Mouse (Mus musculus) forebrain, postnatal 0 days (tissue): ENCODE results near the gene Nox4. TPM values are rescaled to one million over a fixed set of nuclear protein-coding genes. Genes with fewer than 3 reads are reported as not detected.

Experiments used
- ATAC-seq: fragments of 200-750 bp; cut with Nextera tagmentation; 2 replicates; pipeline ENCODE4 v1.8.0; 2017; ENCODE audit warnings: mild to moderate bottlenecking, moderate library complexity
- DNase-seq: peaks from one replicate; pipeline ENCODE4 v3.0.0-alpha.2; 2015
- H3K27ac ChIP-seq: fragments of 300-500 bp; sonication (generic); 2 replicates; pipeline ENCODE4 v1.5.1; 2014; ENCODE audit warnings: low read depth, mild to moderate bottlenecking, antibody characterized with exemption, low read length, moderate library complexity, mixed read lengths
- H3K27me3 ChIP-seq: fragments of 300-500 bp; sonication (generic); 2 replicates; pipeline ENCODE4 v1.6.1; 2014; ENCODE audit warnings: mild to moderate bottlenecking, low read length, mixed read lengths; ENCODE audit not compliant: insufficient read depth
- H3K36me3 ChIP-seq: fragments of 300-500 bp; sonication (generic); 2 replicates; pipeline ENCODE4 v1.6.1; 2014; ENCODE audit warnings: mild to moderate bottlenecking, moderate library complexity; ENCODE audit not compliant: insufficient read depth
- H3K4me1 ChIP-seq: fragments of 300-500 bp; sonication (generic); 2 replicates; pipeline ENCODE4 v1.6.1; 2014; ENCODE audit warnings: antibody characterized with exemption; ENCODE audit not compliant: insufficient read depth
- H3K4me2 ChIP-seq: fragments of 300-500 bp; sonication (generic); 2 replicates; pipeline ENCODE4 v1.6.1; 2014; ENCODE audit warnings: low read depth, mild to moderate bottlenecking, moderate library complexity
- H3K4me3 ChIP-seq: fragments of 300-500 bp; sonication (generic); 2 replicates; pipeline ENCODE4 v1.5.1; 2014; ENCODE audit warnings: low read depth, low read length, mixed read lengths
- H3K9ac ChIP-seq: fragments of 300-500 bp; sonication (generic); 2 replicates; pipeline ENCODE4 v1.6.1; 2014; ENCODE audit warnings: mild to moderate bottlenecking
- H3K9me3 ChIP-seq: fragments of 300-500 bp; sonication (generic); 2 replicates; pipeline ENCODE4 v1.6.1; 2016; ENCODE audit warnings: low read length
- CTCF ChIP-seq: sonication (generic); IDR thresholded peaks from 2 replicates; pipeline ENCODE4 v1.5.1; 2016; ENCODE audit warnings: antibody characterized with exemption, control low read depth, low read depth
- WGBS: fragments of 180-500 bp; shearing (Covaris S2); extraction: QIAGEN DNeasy Blood & Tissue Kit; methylation state at CpG from one replicate; pipeline ENCODE4 v1.1.7; 2014; 5-methylcytosine and 5-hydroxymethylcytosine counted together
- polyA plus RNA-seq: library from polyadenylated mRNA; unstranded; fragments of >200 nt; fragmentation: Nextera tagmentation; extraction: Ambion mirVana; gene quantifications from 2 replicates; pipeline ENCODE4 v1.2.1, GENCODE M21; 2015
- total RNA-seq: library from RNA; depleted of rRNA; stranded (reverse); fragments of >200 nt; gene quantifications from 2 replicates; pipeline ENCODE4 v1.2.3, GENCODE M21; 2014

Nox4 gene
- total and polyA plus RNA-seq, 2 experiments from 2014 or later = 1.1 to 1.6 TPM

DNA sequence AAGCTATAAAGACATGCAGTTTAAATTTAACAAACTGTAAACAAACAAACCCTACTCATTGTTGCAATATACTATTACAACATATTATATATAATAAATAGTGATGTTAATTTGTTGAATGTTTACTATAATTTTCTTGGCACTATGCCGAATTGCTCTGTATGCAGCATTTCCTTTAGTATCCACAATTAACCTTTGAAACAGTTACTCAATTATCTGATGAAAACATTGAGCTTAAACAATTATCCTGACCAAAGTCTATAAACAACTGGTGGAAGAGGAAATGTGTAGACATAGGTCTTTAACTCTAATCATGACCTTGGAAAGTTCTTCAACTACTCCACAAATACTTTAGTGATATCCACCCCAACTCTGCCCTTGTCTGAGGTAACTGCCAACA, 76.2 kb downstream of the Nox4 start:
- no peak for TF ChIP-seq CTCF
- ATAC-seq = no peak

DNA sequence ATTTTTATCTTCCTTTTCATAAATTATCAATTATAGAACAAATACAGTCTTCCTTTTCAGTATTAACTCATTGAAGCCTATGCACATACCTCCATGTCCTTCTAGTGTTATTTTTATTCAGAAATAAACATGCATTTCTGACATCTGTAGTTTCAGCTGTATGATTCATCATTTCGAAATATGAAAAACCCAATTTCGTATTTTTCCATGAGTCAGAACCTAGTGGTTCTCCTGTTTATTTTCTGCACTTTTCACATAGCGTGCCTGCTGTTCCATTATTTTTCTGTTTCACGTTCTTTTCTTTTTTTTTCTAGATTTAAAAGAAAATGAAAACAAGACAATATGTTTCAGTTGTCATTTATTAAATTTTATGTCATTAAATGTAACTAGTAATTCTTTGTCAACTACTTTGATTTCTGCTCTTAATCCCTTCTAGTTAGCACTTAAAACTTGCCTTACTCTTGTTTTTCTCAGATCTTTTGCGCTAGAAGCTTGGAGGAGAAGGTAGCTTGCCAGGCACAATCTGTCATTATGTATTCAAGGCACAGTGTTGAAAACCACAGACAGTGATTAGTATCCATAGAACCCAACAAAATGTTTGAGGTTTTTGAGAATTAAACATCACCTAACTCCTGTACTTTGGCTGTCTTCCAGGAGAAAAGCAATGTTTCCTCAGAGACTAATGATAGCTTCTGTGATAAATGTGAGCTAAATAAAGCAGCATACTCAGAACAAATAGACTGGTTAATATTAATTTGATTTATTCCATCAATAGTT, 85.1 kb downstream of the Nox4 start:
- no peaks in the 10 kb centered on the region for H3K9me3 ChIP-seq
- no peak for DNase-seq
- H3K9ac ChIP-seq = no peak overlapping the region
- TF ChIP-seq CTCF = no peak
- no peaks in the 10 kb centered on the region for H3K4me1 ChIP-seq
- H3K27ac ChIP-seq = no peak overlapping the region
- no peak overlapping the region for H3K4me3 ChIP-seq
- 80% methylated on average over 5 of the region's 5 CpGs for whole genome bisulfite sequencing
- no peaks in the 10 kb centered on the region for H3K36me3 ChIP-seq
- H3K4me2 ChIP-seq = no peak overlapping the region
- no peaks in the 10 kb centered on the region for H3K27me3 ChIP-seq
- no peak for ATAC-seq

More for the DNA sequence above, 76.2 kb downstream of the Nox4 start:
- no peak for DNase-seq
- Histone ChIP-seq H3K4me3 (no peak overlapping the region), H3K36me3 (no peaks in the 10 kb centered on the region), H3K4me1 (no peaks in the 10 kb centered on the region), H3K27me3 (no peaks in the 10 kb centered on the region), H3K9ac (no peak overlapping the region), H3K4me2 (no peak overlapping the region), H3K27ac (no peak overlapping the region), H3K9me3 (no peaks in the 10 kb centered on the region)
- WGBS = 81% methylated on average over 1 of the region's 1 CpGs

DNA sequence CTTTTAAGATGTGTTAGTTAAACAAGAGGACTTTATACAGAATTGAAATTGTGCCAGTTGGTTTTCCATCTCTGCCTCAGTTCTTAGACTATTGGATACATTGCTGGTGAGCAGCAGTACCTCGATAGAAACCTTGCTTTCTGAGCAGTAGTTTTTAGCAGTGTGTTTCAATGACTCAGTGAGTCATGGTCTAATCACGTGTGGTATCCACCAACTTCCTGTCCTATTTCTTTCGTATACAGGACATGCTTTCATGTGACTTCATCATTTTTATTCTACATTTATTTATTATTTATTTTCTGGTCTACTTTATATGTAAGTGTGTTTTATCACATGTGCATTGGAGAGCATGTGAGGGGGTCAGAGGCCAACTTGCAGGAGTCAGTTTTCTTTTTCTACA, 99.7 kb downstream of the Nox4 start:
- no peak for ATAC-seq
- no peak for DNase-seq
- H3K4me2 ChIP-seq = no peak overlapping the region
- no peak overlapping the region for H3K9ac ChIP-seq
- no peaks in the 10 kb centered on the region for H3K4me1 ChIP-seq
- H3K27me3 ChIP-seq = no peaks in the 10 kb centered on the region
- no peak for TF ChIP-seq CTCF
- 76% methylated on average over 3 of the region's 3 CpGs for WGBS
- no peaks in the 10 kb centered on the region for H3K9me3 ChIP-seq
- no peak overlapping the region for H3K27ac ChIP-seq
- no peaks in the 10 kb centered on the region for H3K36me3 ChIP-seq
- H3K4me3 ChIP-seq = no peak overlapping the region

DNA sequence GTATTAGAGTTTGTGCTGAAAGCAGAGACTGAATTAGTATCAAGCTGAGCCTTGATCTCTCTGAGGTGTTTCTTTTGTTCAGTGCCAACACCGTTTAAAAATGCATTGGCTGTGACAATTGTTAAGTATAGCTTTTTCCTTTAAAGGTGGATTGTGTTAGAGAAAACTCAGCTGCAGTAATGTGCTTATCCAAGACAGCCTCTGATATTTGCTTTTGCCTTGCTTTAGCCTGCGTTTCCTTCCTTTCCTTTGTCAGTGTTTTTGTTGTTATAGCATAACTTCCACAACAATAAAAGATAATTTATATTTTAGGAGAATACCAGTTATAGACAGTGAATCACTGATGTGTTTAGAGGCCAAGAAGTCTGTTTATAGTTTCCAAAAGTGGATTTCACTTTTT, 106.9 kb downstream of the Nox4 start:
- Histone ChIP-seq H3K9ac (no peak overlapping the region), H3K27ac (no peak overlapping the region), H3K9me3 (no peaks in the 10 kb centered on the region), H3K4me3 (no peak overlapping the region), H3K4me2 (no peak overlapping the region), H3K27me3 (no peaks in the 10 kb centered on the region), H3K36me3 (no peaks in the 10 kb centered on the region), H3K4me1 (no peaks in the 10 kb centered on the region)
- no peak for ATAC-seq
- 14% methylated on average over 2 of the region's 2 CpGs for WGBS
- no peak for TF ChIP-seq CTCF
- DNase-seq = no peak

DNA sequence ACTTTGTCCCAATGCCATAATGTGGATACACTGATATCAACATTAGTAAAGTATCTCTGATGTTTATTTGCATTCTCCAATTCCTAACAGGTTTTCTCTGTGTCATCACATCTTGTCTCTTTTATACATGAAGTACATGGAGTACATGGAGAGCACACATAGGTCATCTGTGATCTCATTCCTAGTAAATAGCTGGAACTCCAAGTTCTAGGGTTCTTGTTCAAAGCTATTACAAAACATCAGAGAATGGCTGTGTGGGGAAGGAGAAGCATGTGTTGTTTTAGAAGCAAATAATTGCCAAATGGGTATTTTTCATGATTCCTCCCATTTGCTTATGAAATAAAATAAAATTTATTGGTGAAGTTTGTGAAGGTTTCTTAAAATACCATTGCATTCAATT, 121.9 kb downstream of the Nox4 start:
- no peaks in the 10 kb centered on the region for H3K27me3 ChIP-seq
- no peak for TF ChIP-seq CTCF
- H3K4me1 ChIP-seq = no peaks in the 10 kb centered on the region
- H3K36me3 ChIP-seq = no peaks in the 10 kb centered on the region
- H3K4me2 ChIP-seq = no peak overlapping the region
- no peak overlapping the region for H3K4me3 ChIP-seq
- DNase-seq (no peak), ATAC-seq (no peak)
- no peak overlapping the region for H3K27ac ChIP-seq
- no peak overlapping the region for H3K9ac ChIP-seq
- H3K9me3 ChIP-seq = no peaks in the 10 kb centered on the region

DNA sequence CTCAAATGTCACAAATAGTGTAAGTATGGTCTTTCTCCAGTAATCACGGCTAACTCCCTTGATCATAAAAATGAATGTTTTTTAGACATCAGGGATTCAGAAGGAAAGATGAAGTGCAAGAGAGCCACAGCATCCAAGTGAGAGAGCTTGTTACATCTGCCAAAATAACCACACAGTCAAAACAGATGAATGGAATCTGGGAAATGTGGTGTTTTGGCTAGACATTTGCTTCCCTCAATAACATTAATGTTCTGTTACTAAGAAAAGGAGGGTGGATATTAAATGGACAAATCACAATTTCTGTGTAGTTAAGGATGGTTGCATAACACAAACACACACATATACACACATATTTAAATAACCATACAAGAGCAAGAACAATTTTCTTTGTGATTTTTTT, 123.2 kb downstream of the Nox4 start:
- no peak overlapping the region for H3K27ac ChIP-seq
- H3K27me3 ChIP-seq = no peaks in the 10 kb centered on the region
- H3K4me2 ChIP-seq = no peak overlapping the region
- no peak for TF ChIP-seq CTCF
- H3K36me3 ChIP-seq = no peaks in the 10 kb centered on the region
- H3K9me3 ChIP-seq = no peaks in the 10 kb centered on the region
- H3K4me1 ChIP-seq = no peaks in the 10 kb centered on the region
- WGBS = 71% methylated on average over 1 of the region's 1 CpGs
- ATAC-seq (no peak), DNase-seq (no peak)
- H3K4me3 ChIP-seq = no peak overlapping the region
- no peak overlapping the region for H3K9ac ChIP-seq

DNA sequence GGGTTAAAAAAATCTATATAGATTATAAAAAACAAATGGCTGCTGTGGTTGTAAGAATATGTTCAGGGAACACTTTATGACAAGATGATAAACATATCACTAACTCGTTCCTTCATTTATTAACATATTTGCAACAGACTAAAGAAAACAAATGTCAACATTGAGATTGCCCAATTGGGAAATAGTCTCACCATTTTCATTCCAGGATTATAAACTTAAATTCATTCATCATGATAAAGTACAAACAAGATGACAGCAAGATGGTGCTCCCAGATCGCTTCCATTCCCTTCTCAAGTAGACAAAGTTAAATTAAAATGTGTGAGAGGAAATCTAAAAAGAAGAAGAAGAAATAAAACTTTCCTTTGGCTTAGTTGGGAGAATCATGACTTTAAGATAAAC, 124.9 kb downstream of the Nox4 start:
- no peak for TF ChIP-seq CTCF
- Histone ChIP-seq H3K9me3 (no peaks in the 10 kb centered on the region), H3K9ac (no peak overlapping the region), H3K4me3 (no peak overlapping the region), H3K4me1 (no peaks in the 10 kb centered on the region), H3K27ac (no peak overlapping the region), H3K36me3 (no peaks in the 10 kb centered on the region), H3K4me2 (no peak overlapping the region), H3K27me3 (no peaks in the 10 kb centered on the region)
- DNase-seq (no peak), ATAC-seq (no peak)
- 84% methylated on average over 2 of the region's 2 CpGs for WGBS
